Mouse (Mus musculus) MEL (cell line): Measurements from ENCODE around the gene Ubox5.

ENCODE experiments used
- CTCF ChIP-seq, 3 experiments: IDR thresholded peaks in 2 of 3; conservative IDR thresholded peaks in 1 of 3; 2 replicates each; pipeline ENCODE4 v1.5.1; 2011 to 2012; ENCODE audit warnings: low read length in 3 of 3, low read depth in 2 of 3, mild to moderate bottlenecking in 2 of 3, improper control_type of control experiment in 1 of 3, inconsistent platforms in 1 of 3, mixed read lengths in 1 of 3, moderate library complexity in 1 of 3; ENCODE audit not compliant: control insufficient read depth in 1 of 3, insufficient read depth in 1 of 3, poor library complexity in 1 of 3, severe bottlenecking in 1 of 3
- E2F4 ChIP-seq: IDR thresholded peaks from 2 replicates; pipeline ENCODE4 v1.6.1; 2011; ENCODE audit warnings: low read depth, low read length, improper control_type of control experiment, borderline replicate concordance
- EP300 ChIP-seq, 2 experiments: IDR thresholded peaks; 2 replicates each; pipeline ENCODE4 v1.6.1; 2011; ENCODE audit warnings: improper control_type of control experiment in 2 of 2, low read length in 2 of 2, low read depth in 1 of 2, mild to moderate bottlenecking in 1 of 2
- HCFC1 ChIP-seq: IDR thresholded peaks from 2 replicates; pipeline ENCODE4 v1.6.1; 2012; ENCODE audit warnings: low read depth, mild to moderate bottlenecking, inconsistent platforms, low read length, improper control_type of control experiment, moderate library complexity
- KAT2A ChIP-seq: conservative IDR thresholded peaks from 2 replicates; pipeline ENCODE4 v1.6.1; 2012; ENCODE audit warnings: low read depth, low read length, improper control_type of control experiment, inconsistent platforms
- MXI1 ChIP-seq: IDR thresholded peaks from 2 replicates; pipeline ENCODE4 v1.6.1; 2011; ENCODE audit warnings: mild to moderate bottlenecking, low read depth, low read length, improper control_type of control experiment
- TCF12 ChIP-seq: IDR thresholded peaks from 2 replicates; pipeline ENCODE4 v1.6.1; 2014; ENCODE audit warnings: low read depth, mild to moderate bottlenecking, inconsistent platforms, low read length, improper control_type of control experiment, moderate library complexity
- UBTF ChIP-seq: IDR thresholded peaks from 2 replicates; pipeline ENCODE4 v1.6.1; 2012; ENCODE audit warnings: low read depth, mild to moderate bottlenecking, inconsistent platforms, low read length, improper control_type of control experiment, moderate library complexity, borderline replicate concordance; ENCODE audit not compliant: insufficient read depth
- ZC3H11A ChIP-seq: IDR thresholded peaks from 2 replicates; pipeline ENCODE4 v1.6.1; 2012; ENCODE audit warnings: low read depth, mild to moderate bottlenecking, inconsistent platforms, low read length, improper control_type of control experiment
- ZMIZ1 ChIP-seq: IDR thresholded peaks from 2 replicates; pipeline ENCODE4 v1.6.1; 2012; ENCODE audit warnings: low read depth, mild to moderate bottlenecking, inconsistent platforms, low read length, improper control_type of control experiment, moderate library complexity

DNA sequence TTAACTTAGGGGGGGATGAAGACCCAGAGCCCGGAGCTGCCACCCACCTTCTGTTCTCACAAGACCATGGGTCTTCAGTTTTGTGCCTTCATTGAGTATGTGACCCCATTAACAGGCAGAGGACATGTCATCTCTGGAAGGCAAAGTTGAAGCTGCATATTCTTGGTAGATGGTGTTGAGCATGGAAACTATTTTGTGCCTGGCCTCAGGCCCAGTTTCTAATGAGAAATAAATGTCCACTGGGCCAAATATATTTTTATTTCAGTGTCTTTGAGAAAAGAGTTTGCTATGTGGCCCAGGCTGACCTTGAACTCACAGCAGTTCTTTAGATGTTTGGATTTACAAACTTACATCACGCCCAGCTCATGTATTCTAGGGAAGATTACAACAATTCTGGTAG lies 40.1 kb downstream of the Ubox5 start:
- no peak for TF ChIP-seq CTCF (IDR thresholded peaks at IDR 0.05 in 2 of 3, conservative IDR thresholded peaks at IDR 0.05 in 1 of 3; ENCODE audit: control insufficient read depth in 1 of 3, insufficient read depth in 1 of 3, low read depth in 2 of 3, low read length in 3 of 3, poor library complexity in 1 of 3, severe bottlenecking in 1 of 3)
- no peak for TF ChIP-seq EP300 (IDR thresholded peaks at IDR 0.05; ENCODE audit: low read depth in 1 of 2, low read length in 2 of 2)
- no peak for TF ChIP-seq ZMIZ1
- no peak for TF ChIP-seq HCFC1
- TF ChIP-seq KAT2A, result no peak
- TF ChIP-seq E2F4, result no peak
- TF ChIP-seq UBTF, result no peak
- TF ChIP-seq MXI1, result no peak
- no peak for TF ChIP-seq ZC3H11A
- no peak for TF ChIP-seq TCF12
